Mouse (Mus musculus) kidney, adult 2 months (tissue): ENCODE results near the gene Uox.

ENCODE experiments used
- CTCF ChIP-seq: fragments of 200-500 bp; conservative IDR thresholded peaks from 2 replicates; pipeline ENCODE4 v1.5.1; 2011; ENCODE audit warnings: low read depth, mild to moderate bottlenecking, control low read depth, low read length, moderate library complexity, mixed read lengths; ENCODE audit not compliant: insufficient read depth, insufficient read length
- POLR2A ChIP-seq: fragments of 200-500 bp; IDR thresholded peaks from one replicate; pipeline ENCODE4 v1.6.1; 2011; ENCODE audit warnings: low read depth, low read length, control low read depth

DNA sequence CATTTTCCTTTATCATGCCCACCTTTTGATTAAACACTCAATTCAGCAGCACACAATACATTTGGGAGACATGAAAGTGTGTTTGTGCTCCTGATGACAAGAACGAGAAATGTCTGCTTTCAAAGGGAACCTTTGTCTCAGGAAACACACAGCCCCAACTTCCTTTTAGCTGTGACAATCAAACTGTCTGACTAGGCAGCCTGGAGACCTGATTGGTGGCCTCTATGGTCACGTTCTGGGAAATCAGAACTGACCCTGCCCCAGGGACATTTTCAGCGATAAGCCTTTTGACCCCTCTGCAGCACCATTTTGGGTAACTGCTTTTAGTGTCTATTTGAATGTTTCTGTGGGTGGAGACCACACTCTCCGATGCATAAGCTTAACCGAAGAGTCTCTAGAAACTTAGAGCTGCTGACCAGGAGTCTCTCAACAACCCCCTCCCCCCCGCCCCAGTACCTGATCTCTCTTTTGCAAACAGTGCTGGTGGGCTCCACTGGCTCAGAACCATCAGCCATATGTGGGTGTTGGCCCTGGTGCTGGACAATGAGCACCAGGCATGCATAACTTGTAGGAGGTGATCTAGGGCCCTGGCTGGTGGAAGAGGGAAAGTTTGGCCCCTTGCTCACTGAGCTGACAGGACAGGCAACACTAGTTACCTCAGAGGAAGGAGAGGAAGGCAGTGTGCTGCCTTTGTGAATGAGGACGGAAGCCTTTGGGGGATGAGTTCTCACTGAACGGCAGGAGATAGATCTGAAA lies 58.2 kb downstream of the Uox start:
- TF ChIP-seq POLR2A (no peak), CTCF (no peak)
